Mouse (Mus musculus) forebrain, embryonic 15.5 days (tissue): Measurements from ENCODE around the gene Scn11a. TPM values are rescaled to one million over a fixed set of nuclear protein-coding genes. Genes with fewer than 3 reads are reported as not detected.

Source experiments
- ATAC-seq: fragments of 200-750 bp; cut with Nextera tagmentation; replicated peaks from 2 replicates; pipeline ENCODE4 v1.8.0; 2017; ENCODE audit warnings: mild to moderate bottlenecking, moderate TSS enrichment, moderate library complexity
- H3K27ac ChIP-seq: fragments of 300-500 bp; sonication (generic); replicated peaks from 2 replicates; pipeline ENCODE4 v1.5.1; 2015; ENCODE audit warnings: mild to moderate bottlenecking, inconsistent platforms
- H3K27me3 ChIP-seq: fragments of 300-500 bp; sonication (generic); 2 replicates; pipeline ENCODE4 v1.6.1; 2015; ENCODE audit warnings: inconsistent platforms
- H3K36me3 ChIP-seq: fragments of 300-500 bp; sonication (generic); 2 replicates; pipeline ENCODE4 v1.6.1; 2015; ENCODE audit warnings: mild to moderate bottlenecking, inconsistent platforms
- H3K4me1 ChIP-seq: fragments of 300-500 bp; sonication (generic); 2 replicates; pipeline ENCODE4 v1.6.1; 2015; ENCODE audit warnings: inconsistent platforms
- H3K4me2 ChIP-seq: fragments of 300-500 bp; sonication (generic); replicated peaks from 2 replicates; pipeline ENCODE4 v1.6.1; 2015; ENCODE audit warnings: mild to moderate bottlenecking, inconsistent platforms
- H3K4me3 ChIP-seq: fragments of 300-500 bp; sonication (generic); 2 replicates; pipeline ENCODE4 v1.5.1; 2015; ENCODE audit warnings: mild to moderate bottlenecking, inconsistent platforms
- H3K9ac ChIP-seq: fragments of 300-500 bp; sonication (generic); replicated peaks from 2 replicates; pipeline ENCODE4 v1.6.1; 2015; ENCODE audit warnings: mild to moderate bottlenecking, inconsistent platforms
- H3K9me3 ChIP-seq: fragments of 300-500 bp; sonication (generic); 2 replicates; pipeline ENCODE4 v1.6.1; 2016; ENCODE audit warnings: inconsistent platforms
- WGBS: fragments of 180-500 bp; shearing (Covaris S2); methylation state at CpG from one replicate; pipeline ENCODE4 v1.1.7; 2015; ENCODE audit warnings: mixed read lengths; 5-methylcytosine and 5-hydroxymethylcytosine counted together
- polyA plus RNA-seq: library from polyadenylated mRNA; unstranded; fragments of >200 nt; fragmentation: Nextera tagmentation; extraction: Ambion mirVana; gene quantifications from 2 replicates; pipeline ENCODE4 v1.2.1, GENCODE M21; 2015

Gene Scn11a
- polyA plus RNA-seq, 1 experiment from 2014 or later, result 0.22 TPM

- H3K4me2 ChIP-seq, result no peak overlapping the region
- H3K36me3 ChIP-seq, result no peaks in the 10 kb centered on the region
- no peak overlapping the region for H3K4me3 ChIP-seq
- WGBS, result 56% methylated on average over 9 of the region's 9 CpGs
- H3K4me1 ChIP-seq, result no peaks in the 10 kb centered on the region
- no peak overlapping the region for H3K9ac ChIP-seq
- H3K9me3 ChIP-seq, result no peaks in the 10 kb centered on the region
- no peaks in the 10 kb centered on the region for H3K27me3 ChIP-seq
- no peak for ATAC-seq
- no peak overlapping the region for H3K27ac ChIP-seq
Observed at GRCm38 (mm10) chr9:119792505-119792904, 32.8 kb downstream of the Scn11a start.

- Histone ChIP-seq H3K9ac (no peak overlapping the region), H3K36me3 (no peaks in the 10 kb centered on the region), H3K4me1 (no peaks in the 10 kb centered on the region), H3K9me3 (no peaks in the 10 kb centered on the region), H3K27me3 (no peaks in the 10 kb centered on the region), H3K27ac (no peak overlapping the region), H3K4me3 (no peak overlapping the region), H3K4me2 (no peak overlapping the region)
- no peak for ATAC-seq
- WGBS, result 61% methylated on average over 3 of the region's 3 CpGs
Observed at GRCm38 (mm10) chr9:119780901-119781300, 44.4 kb downstream of the Scn11a start.

GRCm38 (mm10) chr9:119776661-119777060 is 48.6 kb downstream of the Scn11a start:
- Histone ChIP-seq H3K27me3 (no peaks in the 10 kb centered on the region), H3K9ac (no peak overlapping the region), H3K4me2 (no peak overlapping the region), H3K36me3 (no peaks in the 10 kb centered on the region), H3K4me1 (no peaks in the 10 kb centered on the region), H3K4me3 (no peak overlapping the region), H3K9me3 (no peaks in the 10 kb centered on the region; the same call in 1 of the 2 replicates), H3K27ac (no peak overlapping the region)
- ATAC-seq, result no peak
- WGBS, result 85% methylated on average over 7 of the region's 7 CpGs

- Histone ChIP-seq H3K36me3 (no peaks in the 10 kb centered on the region), H3K9ac (no peak overlapping the region), H3K4me2 (no peak overlapping the region), H3K4me3 (no peak overlapping the region), H3K9me3 (no peaks in the 10 kb centered on the region), H3K27me3 (no peaks in the 10 kb centered on the region), H3K27ac (no peak overlapping the region), H3K4me1 (no peaks in the 10 kb centered on the region)
- WGBS, result 44% methylated on average over 7 of the region's 7 CpGs
- no peak for ATAC-seq
Observed at GRCm38 (mm10) chr9:119768585-119768984, 56.7 kb downstream of the Scn11a start.

- Histone ChIP-seq H3K9me3 (no peaks in the 10 kb centered on the region), H3K27me3 (no peaks in the 10 kb centered on the region), H3K4me1 (no peaks in the 10 kb centered on the region), H3K4me2 (no peak overlapping the region), H3K9ac (no peak overlapping the region), H3K27ac (no peak overlapping the region), H3K36me3 (no peaks in the 10 kb centered on the region), H3K4me3 (no peak overlapping the region)
- no peak for ATAC-seq
- 89% methylated on average over 3 of the region's 3 CpGs for WGBS
Observed at GRCm38 (mm10) chr9:119760226-119760625, 65.0 kb downstream of the Scn11a start.

- Histone ChIP-seq H3K4me1 (no peaks in the 10 kb centered on the region), H3K27me3 (no peaks in the 10 kb centered on the region), H3K4me3 (no peak overlapping the region), H3K9ac (no peak overlapping the region), H3K27ac (no peak overlapping the region), H3K9me3 (no peaks in the 10 kb centered on the region), H3K36me3 (no peaks in the 10 kb centered on the region), H3K4me2 (no peak overlapping the region)
- 86% methylated on average over 1 of the region's 1 CpGs for WGBS
- no peak for ATAC-seq
Observed at GRCm38 (mm10) chr9:119759457-119759856, 65.8 kb downstream of the Scn11a start.

GRCm38 (mm10) chr9:119751507-119751906 is 73.7 kb downstream of the Scn11a start:
- Histone ChIP-seq H3K27ac (no peak overlapping the region), H3K4me1 (no peaks in the 10 kb centered on the region)
- ATAC-seq, result peak; percentile 43

GRCm38 (mm10) chr9:119749112-119749511 is 76.1 kb downstream of the Scn11a start:
- H3K4me2 ChIP-seq, result no peak overlapping the region
- H3K4me3 ChIP-seq, result no peak overlapping the region
- no peak overlapping the region for H3K27ac ChIP-seq
- no peaks in the 10 kb centered on the region for H3K27me3 ChIP-seq
- H3K36me3 ChIP-seq, result no peaks in the 10 kb centered on the region
- H3K4me1 ChIP-seq, result no peaks in the 10 kb centered on the region
- ATAC-seq, result no peak
- peaks cover 3% of the 10 kb centered on the region; the same call in 1 of the 2 replicates for H3K9me3 ChIP-seq
- WGBS, result 77% methylated on average over 9 of the region's 9 CpGs
- no peak overlapping the region for H3K9ac ChIP-seq

More at GRCm38 (mm10) chr9:119751507-119751906, 73.7 kb downstream of the Scn11a start:
- 11% methylated on average over 5 of the region's 5 CpGs for WGBS
- Histone ChIP-seq H3K27me3 (no peaks in the 10 kb centered on the region), H3K4me3 (no peak overlapping the region), H3K9me3 (peaks cover 3% of the 10 kb centered on the region; the same call in 1 of the 2 replicates), H3K9ac (no peak overlapping the region), H3K36me3 (no peaks in the 10 kb centered on the region), H3K4me2 (no peak overlapping the region)

- WGBS, result 88% methylated on average over 4 of the region's 4 CpGs
Observed at GRCm38 (mm10) chr9:119743900-119744299, 81.4 kb downstream of the Scn11a start.

GRCm38 (mm10) chr9:119743312-119743711 is 81.9 kb downstream of the Scn11a start:
- WGBS, result 85% methylated on average over 3 of the region's 3 CpGs
- ATAC-seq, result no peak
- no peak overlapping the region for H3K9ac ChIP-seq

More at GRCm38 (mm10) chr9:119743900-119744299, 81.4 kb downstream of the Scn11a start:
- H3K27me3 ChIP-seq, result no peaks in the 10 kb centered on the region
- no peak overlapping the region for H3K27ac ChIP-seq
- H3K36me3 ChIP-seq, result no peaks in the 10 kb centered on the region
- no peaks in the 10 kb centered on the region for H3K4me1 ChIP-seq
- H3K4me3 ChIP-seq, result no peak overlapping the region
- H3K4me2 ChIP-seq, result no peak overlapping the region
- no peak for ATAC-seq
- H3K9ac ChIP-seq, result no peak overlapping the region
- H3K9me3 ChIP-seq, result peaks cover 3% of the 10 kb centered on the region; the same call in 1 of the 2 replicates

GRCm38 (mm10) chr9:119741101-119741786 is 84.0 kb downstream of the Scn11a start:
- H3K27ac ChIP-seq, result no peak overlapping the region
- ATAC-seq, result no peak
- WGBS, result 51% methylated on average over 5 of the region's 5 CpGs
- H3K4me1 ChIP-seq, result no peaks in the 10 kb centered on the region
- no peaks in the 10 kb centered on the region for H3K36me3 ChIP-seq
- H3K9ac ChIP-seq, result no peak overlapping the region
- H3K4me3 ChIP-seq, result no peak overlapping the region
- no peaks in the 10 kb centered on the region for H3K27me3 ChIP-seq
- H3K9me3 ChIP-seq, result no peaks in the 10 kb centered on the region
- no peak overlapping the region for H3K4me2 ChIP-seq

More at GRCm38 (mm10) chr9:119743312-119743711, 81.9 kb downstream of the Scn11a start:
- no peak overlapping the region for H3K4me3 ChIP-seq
- no peaks in the 10 kb centered on the region for H3K36me3 ChIP-seq
- H3K4me2 ChIP-seq, result no peak overlapping the region
- no peaks in the 10 kb centered on the region for H3K27me3 ChIP-seq
- H3K4me1 ChIP-seq, result no peaks in the 10 kb centered on the region
- no peak overlapping the region for H3K27ac ChIP-seq
- H3K9me3 ChIP-seq, result peaks cover 3% of the 10 kb centered on the region; the same call in 1 of the 2 replicates

GRCm38 (mm10) chr9:119728412-119729097 is 96.7 kb downstream of the Scn11a start:
- H3K9me3 ChIP-seq, result no peaks in the 10 kb centered on the region
- no peaks in the 10 kb centered on the region for H3K27me3 ChIP-seq
- ATAC-seq, result no peak
- no peak overlapping the region for H3K27ac ChIP-seq
- H3K9ac ChIP-seq, result no peak overlapping the region
- no peak overlapping the region for H3K4me2 ChIP-seq
- peaks cover 9% of the 10 kb centered on the region; the same call in 1 of the 2 replicates for H3K4me1 ChIP-seq
- WGBS, result 92% methylated on average over 11 of the region's 11 CpGs
- H3K4me3 ChIP-seq, result no peak overlapping the region
- H3K36me3 ChIP-seq, result no peaks in the 10 kb centered on the region
